Mouse (Mus musculus): Measurements from ENCODE around the gene Dapk3.

Gene Dapk3

DNA sequence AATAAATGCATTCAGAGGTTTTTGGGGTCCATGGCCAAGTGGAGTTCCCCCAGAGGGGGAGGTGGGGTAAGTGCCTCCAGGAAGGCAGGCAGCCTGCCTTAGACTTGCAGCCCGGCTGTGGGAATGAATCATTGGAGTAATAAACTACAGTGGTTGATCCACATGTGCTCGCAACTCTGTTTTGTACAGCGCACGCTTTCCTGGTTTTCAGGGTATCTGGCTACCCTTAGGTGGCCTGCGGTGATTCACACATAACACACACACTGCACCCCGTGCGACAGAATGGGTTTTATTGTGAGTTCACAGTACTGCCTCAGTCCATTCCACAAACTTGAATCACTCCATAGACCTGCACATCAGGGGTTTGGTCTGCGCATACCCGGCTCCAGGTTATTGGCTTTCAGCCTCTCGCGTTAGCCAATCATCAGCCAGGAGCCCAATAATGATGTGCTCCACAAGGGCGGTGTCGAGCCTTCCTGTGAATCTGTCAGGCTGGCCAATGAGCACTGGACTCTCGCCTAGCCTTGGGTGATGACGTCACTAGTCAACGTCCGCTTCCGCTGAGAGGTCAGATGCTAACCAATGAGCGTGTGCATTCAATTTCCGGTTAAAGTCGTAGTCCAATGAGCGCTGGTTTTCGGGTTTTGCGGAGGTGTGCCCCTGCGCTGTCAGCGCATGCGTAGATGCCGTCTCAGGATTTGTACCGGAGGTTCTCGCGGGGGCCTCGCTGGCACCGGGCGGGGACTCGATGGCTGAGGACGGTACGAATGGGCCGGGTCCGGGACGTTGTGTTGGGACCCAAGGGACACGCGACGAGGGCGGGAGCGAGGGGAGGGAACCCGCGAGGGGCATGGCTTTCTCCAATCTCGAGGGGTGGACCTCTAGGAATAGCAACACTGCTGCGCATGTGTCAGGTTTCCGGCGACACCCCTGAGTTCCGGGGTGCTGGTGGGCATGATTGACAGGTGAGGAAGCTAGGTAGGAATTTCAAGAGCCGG lies at the start of gene Dapk3:
Gene Dapk3, plus strand, starts transcription at position 670 of the 998 bp plus-strand sequence.
- peak; percentile 99 for DNase-seq (ENCODE audit: low read depth, low spot score)

GRCm38 (mm10) chr10:81134181-81134587 lies 48.6 kb upstream of the Dapk3 start:
- DNase-seq (ENCODE audit: low read depth, low spot score), result peak; percentile 65

DNA sequence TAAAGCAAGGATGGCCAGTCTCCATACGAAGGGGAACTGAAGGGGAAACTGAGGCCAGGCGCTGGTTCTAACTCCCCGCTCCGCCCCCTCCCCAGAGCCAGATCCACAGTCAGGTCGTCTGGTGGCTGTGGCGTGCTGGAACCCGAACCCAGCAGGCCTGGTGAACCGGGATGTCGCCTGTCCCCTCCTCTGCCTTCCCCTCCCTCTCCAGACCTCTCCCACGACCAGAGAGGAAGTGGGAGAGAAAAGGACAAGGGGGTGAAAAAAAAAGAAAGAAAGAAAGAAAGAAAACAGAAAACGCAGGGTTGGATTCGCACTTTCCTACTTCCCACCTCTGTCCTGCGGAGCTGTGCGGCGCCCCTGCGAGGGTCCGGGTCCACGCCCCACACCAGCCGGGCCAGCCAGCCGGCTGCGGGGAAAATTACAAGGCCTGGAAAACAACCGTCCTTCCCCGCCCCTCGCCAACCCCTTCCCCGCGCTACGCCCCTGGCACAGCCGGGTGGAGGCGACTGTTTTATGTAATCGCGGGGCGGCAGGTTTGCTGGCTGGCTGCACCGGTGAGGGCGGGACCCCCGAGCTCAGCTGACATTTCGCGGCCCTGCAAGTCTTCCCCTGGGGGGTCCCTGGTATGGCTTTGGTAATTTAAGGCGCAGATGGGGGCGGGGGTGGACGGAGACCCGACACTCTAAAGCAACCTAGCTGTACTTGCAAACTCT lies 47.7 kb upstream of the Dapk3 start, which contains the start of gene Zbtb7a:
Gene Zbtb7a, plus strand, starts transcription at position 255 of the 716 bp plus-strand sequence.
- peak; percentile 46 for DNase-seq (ENCODE audit: low read depth, low spot score)

GRCm38 (mm10) chr10:81135831-81136705 lies 46.7 kb upstream of the Dapk3 start:
- peak; percentile 81 for DNase-seq (ENCODE audit: low read depth, low spot score)

DNA sequence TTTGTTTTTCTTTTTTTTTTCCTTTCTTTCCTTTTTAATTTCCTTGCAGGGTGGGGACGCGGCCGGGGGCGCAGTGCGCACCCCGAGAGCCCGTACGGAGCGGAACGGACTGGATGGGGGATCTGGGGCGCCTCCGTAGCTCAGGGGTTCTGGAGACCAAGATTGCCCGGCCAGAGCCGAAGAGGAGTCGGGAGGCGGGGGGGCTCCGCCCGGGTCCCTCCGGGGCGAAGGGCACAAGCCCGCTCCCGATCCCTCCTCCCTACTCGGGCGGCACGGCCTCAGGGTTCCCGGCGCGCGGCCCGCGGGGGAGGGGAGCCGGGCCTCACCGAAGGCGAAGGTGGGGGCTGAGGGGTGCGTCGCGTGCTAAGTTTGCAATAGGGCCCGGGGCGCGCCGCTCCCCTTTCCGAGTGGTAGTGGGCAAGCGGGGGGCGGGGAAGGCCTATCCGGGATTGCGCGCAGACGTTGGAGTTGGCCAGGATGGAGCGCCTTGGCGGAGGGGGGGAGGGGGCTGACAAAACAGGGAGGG lies 46.0 kb upstream of the Dapk3 start:
- peak; percentile 88 for DNase-seq (ENCODE audit: low read depth, low spot score)

GRCm38 (mm10) chr10:81137252-81138130 lies 45.3 kb upstream of the Dapk3 start:
- peak; percentile 99 for DNase-seq (ENCODE audit: low read depth, low spot score)

DNA sequence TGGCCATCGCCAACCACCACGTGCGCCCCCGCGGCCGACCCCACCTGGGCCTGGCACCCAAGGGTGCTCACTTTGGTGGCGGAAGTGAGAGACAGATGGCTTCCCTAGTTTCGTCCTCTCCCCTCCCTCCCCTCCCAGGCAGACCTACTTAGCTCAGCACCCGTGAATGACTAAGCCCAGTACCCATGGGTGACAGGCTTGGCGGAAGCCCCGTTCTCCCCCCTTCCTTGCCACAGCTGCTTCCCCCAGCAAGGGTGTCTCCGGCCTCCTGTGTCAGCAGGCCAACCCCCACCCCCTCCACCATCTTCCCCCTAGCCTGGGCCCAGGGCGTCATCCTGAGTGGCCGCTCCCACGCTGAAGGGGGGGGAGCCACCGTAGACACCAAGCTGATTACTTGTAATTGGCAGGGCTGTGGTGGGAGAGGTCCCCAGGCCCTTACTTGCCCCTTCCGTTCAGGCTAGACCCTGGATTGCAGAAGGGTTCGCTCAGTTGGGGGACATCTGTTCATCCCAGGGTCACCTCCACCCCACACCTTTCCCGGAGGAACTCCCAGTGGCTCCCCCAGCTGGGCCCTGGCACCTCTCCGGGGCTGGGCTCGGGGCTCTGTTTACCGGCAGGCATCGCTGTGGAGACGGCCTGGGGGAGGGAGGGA lies 44.5 kb upstream of the Dapk3 start:
- DNase-seq (ENCODE audit: low read depth, low spot score), result peak; percentile 85

GRCm38 (mm10) chr10:81138821-81139528 lies 43.8 kb upstream of the Dapk3 start:
- DNase-seq (ENCODE audit: low read depth, low spot score), result no peak

DNA sequence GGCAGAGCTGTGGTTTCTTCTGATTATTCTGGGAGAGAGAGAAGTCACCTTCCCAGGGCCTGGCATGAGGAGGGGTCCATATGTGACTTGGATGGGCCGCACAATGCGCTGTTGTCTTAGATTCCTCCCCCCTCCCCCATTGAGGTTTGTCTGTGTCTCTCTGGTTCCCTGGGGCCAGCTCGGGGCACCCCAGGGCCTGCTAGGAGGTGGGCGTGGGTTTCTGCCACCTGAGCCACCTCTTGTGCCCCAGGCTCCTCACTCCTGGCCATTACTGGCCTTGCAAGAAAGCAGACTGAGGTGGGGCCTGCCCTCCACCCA lies 43.3 kb upstream of the Dapk3 start:
- no peak for DNase-seq (ENCODE audit: low read depth, low spot score)

DNA sequence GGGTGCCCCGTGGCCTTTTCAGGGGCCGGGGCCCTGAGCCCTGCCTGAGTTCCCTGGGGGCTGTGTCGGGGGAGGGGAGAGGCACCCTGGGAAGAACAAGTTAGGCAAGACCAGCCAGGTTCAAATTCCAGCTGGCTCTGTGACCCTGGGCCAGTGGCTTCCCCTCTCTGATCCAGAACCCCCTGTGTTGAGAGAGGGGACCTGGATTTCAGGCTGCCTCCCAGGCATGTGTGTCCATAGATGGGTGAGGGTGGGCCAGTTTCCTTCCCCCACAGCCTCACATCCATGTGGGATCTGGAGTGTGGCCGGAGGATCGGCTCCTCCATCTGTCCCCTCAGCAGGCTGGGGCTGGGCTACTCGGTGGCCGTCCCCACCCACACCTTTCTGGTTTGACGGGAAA lies 42.8 kb upstream of the Dapk3 start:
- DNase-seq (ENCODE audit: low read depth, low spot score), result no peak

- peak; percentile 55 for DNase-seq (ENCODE audit: low read depth, low spot score)
These were observed 41.9 kb upstream of the Dapk3 start for GRCm38 (mm10) chr10:81140717-81141454.

DNA sequence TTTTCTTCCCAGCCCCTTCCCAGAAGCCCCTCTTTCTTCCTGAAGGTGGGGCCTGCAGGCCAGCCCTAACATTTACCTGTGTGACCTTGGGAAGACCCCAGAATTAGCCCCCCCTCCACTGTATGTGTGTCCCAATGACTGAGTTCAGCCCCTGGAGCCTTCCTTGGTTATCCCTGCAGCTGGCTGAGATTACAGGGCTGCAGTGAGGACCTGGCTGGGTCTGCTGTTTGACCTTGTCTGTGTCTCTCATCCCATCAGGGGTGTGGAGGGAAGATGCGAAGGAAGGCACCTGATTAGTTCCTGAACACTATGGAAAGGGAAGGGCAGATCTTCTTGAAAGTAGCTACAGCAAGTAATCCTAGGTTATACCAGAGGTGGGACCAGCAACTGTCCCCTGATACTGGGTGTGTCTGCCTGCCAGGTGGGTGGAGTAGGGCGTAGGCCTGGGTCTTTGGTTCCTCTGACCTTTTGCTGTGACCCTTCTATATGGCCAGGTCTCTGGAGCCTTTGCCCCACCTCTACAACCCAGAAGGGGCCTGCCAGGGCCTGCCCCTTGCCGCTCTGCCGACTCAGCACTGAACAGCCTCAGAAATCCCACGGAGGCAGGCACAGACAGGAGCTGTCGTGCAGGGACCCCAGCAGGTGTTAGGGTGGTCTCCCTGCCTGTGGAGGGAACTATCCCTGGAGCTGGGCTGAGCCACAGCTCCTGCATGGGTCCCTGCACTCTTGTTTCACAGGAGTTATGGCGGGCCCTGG lies 41.2 kb upstream of the Dapk3 start:
- DNase-seq (ENCODE audit: low read depth, low spot score), result no peak

- DNase-seq (ENCODE audit: low read depth, low spot score), result no peak
These were observed 40.2 kb upstream of the Dapk3 start for GRCm38 (mm10) chr10:81142551-81142981.

GRCm38 (mm10) chr10:81143157-81143633 lies 39.6 kb upstream of the Dapk3 start:
- DNase-seq (ENCODE audit: low read depth, low spot score), result no peak

GRCm38 (mm10) chr10:81143845-81144437 lies 38.9 kb upstream of the Dapk3 start:
- DNase-seq (ENCODE audit: low read depth, low spot score), result no peak

GRCm38 (mm10) chr10:81144667-81145066 lies 38.1 kb upstream of the Dapk3 start:
- DNase-seq (ENCODE audit: low read depth, low spot score), result no peak

DNA sequence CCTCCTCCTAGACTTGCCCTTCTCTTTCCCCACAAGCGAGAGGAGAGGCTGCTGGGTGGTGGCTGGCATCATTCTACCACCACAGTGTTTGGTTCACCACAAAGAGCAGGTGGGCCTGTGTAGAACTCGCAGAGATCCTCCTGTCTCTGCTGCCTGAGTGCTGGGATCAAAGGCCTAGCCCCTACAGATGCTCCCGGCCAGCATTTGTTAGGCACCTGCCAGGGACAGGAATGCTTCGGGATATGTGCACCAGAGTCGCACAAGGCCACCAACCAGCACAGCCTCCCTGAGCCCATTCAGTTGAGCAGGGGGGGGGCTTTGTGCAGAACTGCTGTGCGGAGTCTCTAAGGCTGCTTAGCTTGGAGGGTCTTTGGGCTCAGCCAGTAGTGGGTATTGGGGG lies 37.5 kb upstream of the Dapk3 start:
- DNase-seq (ENCODE audit: low read depth, low spot score), result no peak

Measured in CD4-positive helper T cell, adult 2 months (primary cell).